Mouse (Mus musculus) CH12.LX (cell line): ENCODE measurements around the gene Nrf1. TPM values are rescaled to one million over a fixed set of nuclear protein-coding genes. Genes with fewer than 3 reads are reported as not detected.

Experiments used
- DNase-seq: peaks from one replicate; pipeline ENCODE4 v3.0.0-alpha.2; 2013; ENCODE audit errors: extremely low read depth
- H3K27ac ChIP-seq: 2 replicates; pipeline ENCODE4 v1.5.1; 2012; ENCODE audit warnings: low read depth, mild to moderate bottlenecking, control low read depth, moderate library complexity; ENCODE audit not compliant: insufficient read depth
- H3K27me3 ChIP-seq: replicated peaks from 2 replicates; pipeline ENCODE3; 2012; ENCODE audit warnings: inconsistent platforms
- H3K36me3 ChIP-seq, 2 experiments: replicated peaks in 1 of 2; 2 replicates each; pipeline versions ENCODE3 to v1.6.1; 2012; ENCODE audit warnings: inconsistent platforms in 1 of 2, low read length in 1 of 2, mild to moderate bottlenecking in 1 of 2, mixed read lengths in 1 of 2, moderate library complexity in 1 of 2; ENCODE audit not compliant: control insufficient read depth in 1 of 2, insufficient read depth in 1 of 2
- H3K4me1 ChIP-seq, 2 experiments: 2 replicates each; pipeline ENCODE4 v1.6.1; 2012; ENCODE audit warnings: inconsistent platforms in 1 of 2, moderate library complexity in 1 of 2; ENCODE audit not compliant: insufficient read depth in 2 of 2, control insufficient read depth in 1 of 2
- H3K4me2 ChIP-seq: 2 replicates; pipeline ENCODE4 v1.6.1; 2012; ENCODE audit warnings: low read depth, mild to moderate bottlenecking, control low read depth; ENCODE audit not compliant: poor library complexity, insufficient read depth, severe bottlenecking
- H3K4me3 ChIP-seq, 3 experiments: fragments of 150-350 bp in 1 of 3; sonication (generic) in 1 of 3; replicated peaks in 1 of 3; 2 replicates each; pipeline versions ENCODE3 to v1.5.1; 2011 to 2012; ENCODE audit warnings: low read depth in 2 of 3, low read length in 2 of 3, mild to moderate bottlenecking in 2 of 3, moderate library complexity in 2 of 3, control low read depth in 1 of 3, improper control_type of control experiment in 1 of 3, inconsistent platforms in 1 of 3, mixed read lengths in 1 of 3; ENCODE audit not compliant: poor library complexity in 1 of 3
- H3K79me2 ChIP-seq: replicated peaks from 2 replicates; pipeline ENCODE4 v1.6.1; 2012; ENCODE audit warnings: mild to moderate bottlenecking, moderate library complexity; ENCODE audit not compliant: control insufficient read depth, poor library complexity, insufficient read depth, severe bottlenecking; ENCODE audit errors: extremely low read depth
- H3K9ac ChIP-seq: 2 replicates; pipeline ENCODE4 v1.6.1; 2012; ENCODE audit warnings: low read depth, mild to moderate bottlenecking, control low read depth, moderate library complexity; ENCODE audit not compliant: insufficient read depth
- H3K9me3 ChIP-seq: replicated peaks from 2 replicates; pipeline ENCODE3; 2012; ENCODE audit warnings: low read length, inconsistent platforms, mixed read lengths
- CTCF ChIP-seq, 2 experiments: IDR thresholded peaks in 1 of 2; conservative IDR thresholded peaks in 1 of 2; 2 replicates each; pipeline ENCODE4 v1.5.1; 2011 to 2012; ENCODE audit warnings: low read depth in 2 of 2, low read length in 2 of 2, improper control_type of control experiment in 1 of 2, inconsistent platforms in 1 of 2, mild to moderate bottlenecking in 1 of 2, moderate library complexity in 1 of 2
- E2F4 ChIP-seq: IDR thresholded peaks from 2 replicates; pipeline ENCODE4 v1.6.1; 2011; ENCODE audit warnings: low read depth, low read length, improper control_type of control experiment; ENCODE audit not compliant: insufficient replicate concordance
- EP300 ChIP-seq: IDR thresholded peaks from 2 replicates; pipeline ENCODE4 v1.6.1; 2011; ENCODE audit warnings: low read length, improper control_type of control experiment
- HCFC1 ChIP-seq: IDR thresholded peaks from 2 replicates; pipeline ENCODE4 v1.6.1; 2012; ENCODE audit warnings: low read depth, mild to moderate bottlenecking, inconsistent platforms, low read length, improper control_type of control experiment
- JUND ChIP-seq: conservative IDR thresholded peaks from 2 replicates; pipeline ENCODE4 v1.6.1; 2011; ENCODE audit warnings: low read depth, low read length, improper control_type of control experiment
- MAZ ChIP-seq: IDR thresholded peaks from 2 replicates; pipeline ENCODE4 v1.6.1; 2012; ENCODE audit warnings: low read depth, mild to moderate bottlenecking, inconsistent platforms, low read length, improper control_type of control experiment, moderate library complexity
- MYC ChIP-seq: IDR thresholded peaks from 2 replicates; pipeline ENCODE4 v1.6.1; 2011; ENCODE audit warnings: low read depth, mild to moderate bottlenecking, improper control_type of control experiment, low read length
- NELFE ChIP-seq: IDR thresholded peaks from 2 replicates; pipeline ENCODE4 v1.6.1; 2011; ENCODE audit warnings: low read depth, low read length, improper control_type of control experiment
- PAX5 ChIP-seq: IDR thresholded peaks from 2 replicates; pipeline ENCODE4 v1.6.1; 2012; ENCODE audit warnings: low read length, inconsistent platforms, mixed read lengths
- RAD21 ChIP-seq: IDR thresholded peaks from 2 replicates; pipeline ENCODE4 v1.6.1; 2011; ENCODE audit warnings: low read depth, mild to moderate bottlenecking, low read length, improper control_type of control experiment, moderate library complexity
- TCF12 ChIP-seq: IDR thresholded peaks from 2 replicates; pipeline ENCODE4 v1.6.1; 2014; ENCODE audit warnings: low read depth, mild to moderate bottlenecking, inconsistent platforms, low read length, improper control_type of control experiment
- UBTF ChIP-seq: IDR thresholded peaks from 2 replicates; pipeline ENCODE4 v1.6.1; 2012; ENCODE audit warnings: low read depth, mild to moderate bottlenecking, inconsistent platforms, low read length, improper control_type of control experiment, moderate library complexity
- USF1 ChIP-seq: IDR thresholded peaks from 2 replicates; pipeline ENCODE4 v1.6.1; 2014; ENCODE audit warnings: low read depth, mild to moderate bottlenecking, inconsistent platforms, low read length, improper control_type of control experiment
- USF2 ChIP-seq: conservative IDR thresholded peaks from 2 replicates; pipeline ENCODE4 v1.6.1; 2011; ENCODE audit warnings: low read depth, low read length, improper control_type of control experiment
- ZNF384 ChIP-seq: IDR thresholded peaks from 2 replicates; pipeline ENCODE4 v1.6.1; 2012; ENCODE audit warnings: low read depth, low read length, improper control_type of control experiment, inconsistent platforms
- dilution Hi-C: fragments of 300-500 bp; cut with MboI; formaldehyde crosslinking; loops from 2 replicates; pipeline ENCODE4 v1.14.3; 2020; ENCODE audit warnings: low sequenced_read_pairs; ENCODE audit not compliant: extremely low pct_unique_long_range_greater_than_20kb, extremely low pct_ligation_motif_present
- in situ Hi-C: fragments of 300-500 bp; cut with MboI; formaldehyde crosslinking; loops from 3 replicates; pipeline ENCODE4 v1.14.3; 2019; ENCODE audit warnings: low sequenced_read_pairs, low pct_ligation_motif_present, low pct_unique_long_range_greater_than_20kb, mixed read lengths
- polyA plus RNA-seq: library from polyadenylated mRNA; unstranded; fragments of >175 nt; gene quantifications from 2 replicates; pipeline ENCODE4 v1.2.1, GENCODE M21; 2012; ENCODE audit warnings: low read depth; ENCODE audit not compliant: insufficient read length
- total RNA-seq, 2 experiments: library from RNA; depleted of rRNA; stranded (reverse); fragments of 300-350 nt in 1 of 2; fragments of >200 nt in 1 of 2; gene quantifications; 2 replicates each; pipeline ENCODE4 v1.2.3; 2012 to 2014

Gene Nrf1
- total and polyA plus RNA-seq, 3 experiments: 43.6 to 74.6 (median 51.3) TPM

DNA sequence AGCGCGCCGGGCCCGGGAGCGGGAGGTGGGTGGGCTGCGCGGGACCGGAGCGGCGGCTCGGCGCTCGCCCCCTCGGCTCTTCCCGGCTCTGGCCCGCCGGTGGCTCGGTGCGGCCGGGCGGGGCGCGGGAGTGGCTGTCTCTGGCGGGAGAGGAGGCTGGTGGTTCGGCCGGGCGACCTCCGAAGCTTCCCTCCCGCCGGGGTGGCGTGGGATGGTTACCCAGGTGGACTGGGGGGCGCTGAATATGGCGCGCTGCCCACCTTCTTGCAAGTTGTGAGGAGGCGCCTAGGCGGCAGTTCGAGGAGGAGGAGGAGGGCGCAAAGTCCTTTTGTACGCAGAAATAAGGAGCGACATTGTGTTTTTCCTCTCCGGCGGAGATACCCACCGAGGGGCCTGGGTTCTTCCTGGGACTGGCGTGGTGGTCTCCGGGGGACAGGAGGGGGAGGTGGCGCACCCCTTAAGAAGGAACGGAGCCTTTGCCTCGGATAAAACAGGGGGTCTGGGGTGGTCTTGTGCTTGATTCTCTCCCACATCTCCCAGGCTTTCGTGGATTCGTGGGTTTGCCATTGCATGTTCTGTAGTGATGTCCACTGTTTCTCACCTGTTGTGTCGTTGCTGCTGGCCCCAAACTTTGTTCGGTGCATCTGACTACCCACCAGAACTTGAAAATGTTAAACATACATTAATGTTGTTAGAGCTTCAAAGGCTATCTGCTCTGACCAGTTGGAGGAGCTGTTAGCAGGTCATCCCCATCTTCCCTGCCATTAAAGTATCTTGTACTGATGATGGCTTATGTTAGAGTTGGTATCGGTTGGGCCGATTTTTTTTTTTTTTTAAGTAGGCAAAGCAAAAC lies 939 bp downstream of the Nrf1 start:
- no peak for TF ChIP-seq UBTF
- no peak for TF ChIP-seq JUND
- no peak for TF ChIP-seq MYC
- TF ChIP-seq RAD21: peak; percentile 33
- peak in 1 of 2 experiments; percentile 58; a peak in 2 of 4 replicates for TF ChIP-seq CTCF (conservative IDR thresholded peaks at IDR 0.05 in 1 of 2, IDR thresholded peaks at IDR 0.05 in 1 of 2; ENCODE audit: low read depth in 2 of 2, low read length in 2 of 2)
- peak; percentile 77 for TF ChIP-seq ZNF384
- 0 out of 2 replicates have a peak, but pooled peaks have one; percentile 7 for TF ChIP-seq TCF12
- Histone ChIP-seq H3K27ac (peak overlapping the region; percentile 93), H3K27me3 (no peaks in the 10 kb centered on the region), H3K4me3 (peak overlapping the region; percentile 62 to 97 (median 86)), H3K36me3 (peaks cover 0 to 16% of the 10 kb centered on the region in 2 experiments), H3K79me2 (peaks cover 51% of the 10 kb centered on the region), H3K9ac (peak overlapping the region; percentile 99), H3K4me2 (peak overlapping the region; percentile 63), H3K9me3 (no peaks in the 10 kb centered on the region), H3K4me1 (peaks cover 0 to 37% of the 10 kb centered on the region in 2 experiments; a peak in 2 of 4 replicates)
- DNase-seq: peak; percentile 33
- dilution Hi-C loops (no loop called here), in situ Hi-C loops (no loop called here)

DNA sequence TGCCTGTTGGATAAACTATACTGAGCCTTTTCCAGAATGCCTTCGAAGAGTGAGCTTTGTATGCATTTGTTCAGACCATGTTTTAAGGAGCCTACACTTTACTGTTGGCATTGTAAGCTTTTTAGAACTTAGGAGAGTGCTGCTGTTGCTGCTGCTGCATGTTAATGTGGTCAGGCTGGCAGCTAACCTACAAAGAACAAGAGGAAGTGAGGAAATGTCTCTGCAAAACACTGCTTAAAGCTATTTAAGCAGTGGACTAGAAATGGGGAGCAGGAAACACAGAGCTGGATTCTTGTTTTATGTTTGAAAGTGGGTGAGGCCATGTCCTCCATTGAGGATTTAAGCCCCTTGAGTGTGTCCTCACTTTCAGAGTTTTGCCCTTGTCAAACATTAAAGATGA lies 5.3 kb downstream of the Nrf1 start:
- dilution Hi-C loops (no loop called here), in situ Hi-C loops (no loop called here)
- no peak for TF ChIP-seq TCF12
- no peak for TF ChIP-seq PAX5
- TF ChIP-seq E2F4: no peak
- TF ChIP-seq HCFC1: no peak
- no peak for TF ChIP-seq USF1
- no peak for TF ChIP-seq NELFE
- TF ChIP-seq JUND: no peak
- no peak for TF ChIP-seq MAZ
- no peak for TF ChIP-seq USF2
- no peak for TF ChIP-seq EP300
- peak; percentile 31 for DNase-seq
- Histone ChIP-seq H3K27me3 (no peaks in the 10 kb centered on the region), H3K4me3 (no peak overlapping the region), H3K36me3 (peaks cover 0 to 25% of the 10 kb centered on the region in 2 experiments), H3K4me1 (peaks cover 0 to 41% of the 10 kb centered on the region in 2 experiments; a peak in 2 of 4 replicates), H3K4me2 (no peak overlapping the region), H3K9ac (no peak overlapping the region), H3K79me2 (peaks cover 86% of the 10 kb centered on the region), H3K9me3 (no peaks in the 10 kb centered on the region), H3K27ac (peak overlapping the region; percentile 23; the same call in 1 of the 2 replicates)
